Mouse (Mus musculus) monocyte, adult 5-6 weeks (primary cell): ENCODE measurements at regions not wholly inside any gene's neighbourhood (a gene's known extent, or its start where the extent isn't known, plus 50 kb on each side); places are given as distances from the start of the nearest gene placed in this dataset.

Experiments
- ATAC-seq: fragments of 153-309, 156-312 bp; replicated peaks from 2 replicates; pipeline ENCODE4 v1.8.0; 2017; ENCODE audit warnings: mild to moderate bottlenecking; ENCODE audit not compliant: low TSS enrichment, insufficient number of reproducible peaks, severe bottlenecking, poor library complexity, low FRiP score

DNA sequence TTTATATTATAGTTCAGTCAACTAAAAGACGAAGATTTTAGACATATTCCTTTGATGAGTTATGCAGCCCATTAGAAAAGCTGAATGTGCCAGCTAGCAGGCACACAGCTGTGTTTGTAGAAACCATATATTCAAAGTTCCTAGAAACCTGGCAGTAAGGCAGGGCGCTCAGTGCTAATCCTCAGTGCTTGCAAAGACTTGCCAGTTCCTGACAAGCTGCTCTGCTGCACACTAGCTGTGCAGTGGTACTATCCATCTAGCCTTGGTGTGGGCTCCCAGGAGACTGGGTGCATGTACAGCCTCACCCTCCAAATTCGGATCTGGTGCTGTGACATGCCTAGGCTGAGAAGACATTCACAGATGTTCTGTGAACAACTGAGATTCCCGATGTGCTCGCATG lies 63.5 kb upstream of the Arhgap24 start:
- no peak for ATAC-seq

DNA sequence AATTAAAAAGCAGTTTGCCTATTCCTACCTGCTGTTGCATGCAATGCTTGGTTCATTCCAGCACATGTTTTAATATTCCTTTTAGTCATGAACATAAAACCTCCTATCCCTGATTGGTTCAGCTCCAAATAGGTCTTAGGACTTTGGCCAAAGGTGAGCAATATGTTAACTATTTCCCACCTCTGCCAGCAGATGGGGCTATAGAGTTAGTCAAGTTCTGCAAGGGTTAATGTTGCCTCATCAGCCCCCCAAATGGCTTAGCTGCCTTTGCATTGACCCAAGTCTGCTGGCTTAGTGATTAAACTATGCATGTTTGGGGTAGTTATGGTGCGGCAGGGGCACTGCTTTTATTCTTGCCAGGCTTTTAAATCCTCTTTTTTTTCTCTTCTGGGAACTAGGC lies 62.1 kb upstream of the Arhgap24 start:
- 0 out of 2 replicates have a peak, but pooled peaks have one; percentile 47 for ATAC-seq

DNA sequence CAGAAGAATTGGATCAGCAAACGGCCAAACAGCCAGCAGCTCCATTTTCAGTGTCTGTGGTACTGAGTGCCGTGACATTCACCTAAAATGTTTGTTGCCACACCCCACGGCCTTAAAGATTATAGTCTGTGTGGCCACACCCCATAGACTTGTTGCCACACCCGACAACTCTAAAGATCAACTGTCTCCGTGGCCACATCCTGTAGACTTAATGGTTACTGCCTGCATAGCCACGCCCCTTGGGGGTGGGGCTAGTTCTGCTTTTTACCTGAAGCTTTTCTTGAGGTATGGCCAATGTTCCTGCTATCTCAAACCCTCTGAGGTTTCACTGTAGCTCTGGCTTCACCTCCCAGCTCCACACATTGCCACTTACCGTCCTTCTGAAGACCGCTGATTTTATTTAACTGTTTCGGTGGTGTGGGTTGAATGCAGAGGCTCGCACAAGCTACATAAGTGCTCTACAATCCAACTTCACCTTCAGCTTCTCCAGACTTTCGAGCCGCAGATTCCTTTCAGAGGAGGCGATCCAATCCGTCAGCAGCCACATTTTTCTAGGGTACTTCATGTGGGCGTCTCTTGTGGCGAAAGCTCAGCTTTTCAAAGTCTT lies 56.5 kb upstream of the Arhgap24 start:
- peak; percentile 47; the same call in 1 of the 2 replicates for ATAC-seq

DNA sequence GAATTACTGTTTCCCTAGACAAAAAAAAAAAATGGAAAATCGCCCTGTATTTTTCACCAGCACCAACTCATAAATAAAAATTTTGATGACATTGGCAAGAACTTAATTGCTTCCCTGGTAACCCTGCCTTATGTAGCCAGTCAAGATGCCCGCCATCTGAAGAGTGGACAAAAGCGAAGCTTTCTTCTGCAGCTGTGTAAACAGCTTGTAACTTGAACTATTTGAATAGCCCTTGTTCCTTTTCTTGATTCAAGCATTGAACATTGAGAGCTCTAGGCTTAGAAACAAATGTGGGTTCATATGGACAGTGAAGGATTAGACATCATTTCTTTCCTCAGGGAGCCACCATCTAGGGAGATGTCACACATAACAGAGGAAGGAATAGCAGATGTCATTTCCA lies 52.9 kb upstream of the Arhgap24 start:
- no peak for ATAC-seq
